Mouse (Mus musculus): ENCODE results near the gene Cfhr2.
"Not testable (repeated sequence)": the region's sequence is repeated elsewhere in the genome, so short reads cannot be mapped to it uniquely, and the experiment has no call there.

The Cfhr2 gene

GRCm38 (mm10) chr1:139858548-139858947 is at the start of gene Cfhr2:
TSS of gene Cfhr2 (minus strand) at chr1:139858702.
- DNase-seq (ENCODE audit: low read depth): no peak

- DNase-seq (ENCODE audit: low read depth): no peak
Measured at GRCm38 (mm10) chr1:139863751-139864150, 5.2 kb upstream of the Cfhr2 start.

GRCm38 (mm10) chr1:139860176-139860575 is 1.7 kb upstream of the Cfhr2 start:
- DNase-seq (ENCODE audit: low read depth): no peak

GRCm38 (mm10) chr1:139839699-139840098 is 18.8 kb downstream of the Cfhr2 start:
- no peak for DNase-seq (ENCODE audit: low read depth)

- no peak for DNase-seq (ENCODE audit: low read depth)
Measured at GRCm38 (mm10) chr1:139839290-139839689, 19.2 kb downstream of the Cfhr2 start.

- no peak for DNase-seq (ENCODE audit: low read depth)
Measured at GRCm38 (mm10) chr1:139808594-139808993, 49.9 kb downstream of the Cfhr2 start.

GRCm38 (mm10) chr1:139781143-139781542 is 77.4 kb downstream of the Cfhr2 start, which contains the start of gene Gm4788:
TSS of gene Gm4788 (minus strand) at chr1:139781243.
- no peak for DNase-seq (ENCODE audit: low read depth)

GRCm38 (mm10) chr1:139769913-139770312 is 88.6 kb downstream of the Cfhr2 start:
- DNase-seq (ENCODE audit: low read depth): not testable (repeated sequence)

All from naive thymus-derived CD4-positive, alpha-beta T cell, adult 2 months (primary cell).